Mouse (Mus musculus): ENCODE measurements around the gene Rhod.

GRCm38 (mm10) chr19:4419711-4420110 is 19.5 kb downstream of the Rhod start:
- no peak for TF ChIP-seq CTCF (IDR thresholded peaks at IDR 0.05; ENCODE audit: low read depth)
- no peak for TF ChIP-seq EP300 (IDR thresholded peaks at IDR 0.05; ENCODE audit: low read depth)

All from heart, postnatal 0 days (tissue).